Mouse (Mus musculus): ENCODE measurements around the gene Ssc4d.

Gene Ssc4d

DNA sequence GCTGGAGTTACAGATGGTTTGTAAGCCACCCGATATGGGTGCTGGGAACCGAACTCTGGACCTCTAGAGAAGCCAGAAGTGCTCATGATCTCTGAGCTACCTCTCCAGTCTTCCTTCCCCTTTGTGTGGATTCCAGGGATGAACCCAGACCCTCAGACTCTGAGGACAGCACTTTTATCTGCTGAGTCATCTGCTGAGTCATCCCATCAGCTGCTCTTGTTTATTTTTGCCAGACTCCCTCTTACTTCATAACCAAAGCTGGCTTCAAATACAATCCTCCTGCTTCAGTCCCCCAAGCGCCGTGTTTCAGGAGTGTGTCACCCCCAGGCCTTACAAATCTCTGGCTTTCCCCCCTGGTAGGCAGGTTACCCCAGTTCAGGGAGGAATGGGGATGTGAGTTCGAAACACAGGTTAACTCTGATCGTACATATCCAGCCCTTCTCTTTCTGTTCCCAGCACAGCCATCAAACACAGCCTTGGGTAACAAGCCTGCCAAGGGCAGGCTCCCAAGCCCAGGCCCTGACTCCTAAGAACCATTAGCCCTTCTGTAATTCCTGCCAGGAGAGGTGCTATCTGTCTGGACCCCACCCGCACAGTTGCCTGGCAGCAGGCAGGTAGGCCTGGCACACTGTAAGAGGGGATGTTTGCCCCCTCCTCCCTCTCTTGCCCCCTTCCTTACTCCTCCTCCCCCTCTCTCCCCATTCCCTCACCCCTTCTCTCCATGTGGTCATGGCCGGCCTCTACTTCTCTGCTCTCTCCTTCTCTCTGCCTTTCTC is 1.8 kb upstream of the Ssc4d start:
- no peak for DNase-seq (ENCODE audit: low spot score in 2 of 2)

DNA sequence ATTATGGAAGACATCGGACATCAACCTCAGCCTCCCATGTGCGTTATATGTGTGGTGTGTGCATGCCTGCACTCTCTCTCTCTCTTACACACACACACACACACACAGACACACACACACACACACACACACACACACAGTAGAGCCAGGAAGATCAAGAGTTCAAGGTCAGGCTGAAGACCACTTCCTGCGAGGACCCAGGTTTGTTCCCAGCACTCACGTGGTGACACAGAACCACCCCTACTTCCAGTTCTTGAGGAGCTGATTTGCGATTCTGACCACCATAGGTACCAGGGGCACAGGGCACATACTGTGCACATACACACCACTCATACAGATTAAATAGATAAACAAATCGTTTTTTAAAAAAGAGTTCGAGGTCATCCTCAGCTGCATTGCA is 2.5 kb downstream of the Ssc4d start:
- DNase-seq (ENCODE audit: low spot score in 2 of 2) = no peak

DNA sequence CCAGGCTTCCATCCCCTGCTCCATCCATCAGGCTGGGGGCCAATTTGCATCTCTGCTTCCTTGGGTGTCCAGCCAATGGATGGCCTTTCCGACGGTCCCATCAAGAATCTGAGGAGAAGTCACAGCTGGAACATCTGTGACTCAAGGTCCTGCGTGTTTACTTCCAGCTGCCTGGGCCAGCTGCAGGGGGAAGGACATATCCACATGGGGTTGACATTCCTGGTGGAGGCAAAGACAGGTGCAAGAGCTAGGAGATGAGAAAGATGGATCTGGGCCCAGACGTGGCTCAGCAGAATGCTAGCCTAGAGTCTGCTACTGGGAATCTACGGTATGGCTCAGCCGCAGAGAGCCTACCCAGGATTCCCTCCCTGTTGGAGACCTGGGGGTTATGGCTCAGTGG is 4.1 kb downstream of the Ssc4d start:
- DNase-seq (ENCODE audit: low spot score in 2 of 2) = no peak

DNA sequence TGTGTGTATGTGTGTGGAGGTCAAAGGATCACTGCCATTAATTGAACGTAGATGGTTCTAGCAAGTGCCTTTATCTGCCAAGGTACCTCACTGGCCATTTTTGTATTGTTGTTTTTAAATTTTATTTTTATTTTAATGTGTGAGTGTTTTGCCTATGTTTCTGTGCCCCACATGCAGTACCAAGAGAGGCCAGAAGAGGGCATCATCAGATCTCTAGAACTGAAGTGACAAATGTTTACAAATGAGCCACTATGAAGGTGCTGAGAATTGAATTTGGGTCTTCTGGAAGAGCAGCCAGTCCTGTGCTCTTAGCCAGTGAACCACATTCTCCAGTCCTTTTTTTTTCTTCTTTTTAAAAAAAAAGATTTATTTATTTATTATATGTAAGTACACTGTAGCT is 5.5 kb downstream of the Ssc4d start:
- peak; percentile 65 to 76 for DNase-seq (ENCODE audit: low spot score in 2 of 2)

DNA sequence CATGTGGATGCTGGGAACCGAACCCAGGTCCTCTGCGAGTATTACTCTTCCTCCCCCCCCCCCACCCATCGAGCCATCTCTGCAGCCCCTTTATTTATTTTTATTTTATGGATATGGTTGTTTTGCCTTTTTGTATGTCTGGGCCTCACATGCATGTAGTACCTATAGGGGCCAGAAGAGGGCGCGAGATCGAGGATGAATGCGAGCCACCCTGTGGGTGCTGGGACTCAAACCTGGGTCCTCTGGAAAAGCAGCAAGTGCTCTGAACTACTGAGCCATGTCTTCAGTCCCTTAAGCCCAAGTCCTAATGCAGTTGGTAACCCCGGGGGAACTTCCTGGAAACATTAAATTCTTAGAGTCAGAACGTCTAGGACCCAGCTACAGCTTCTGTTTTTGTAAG is 7.5 kb downstream of the Ssc4d start:
- peak; percentile 44 to 51 for DNase-seq (ENCODE audit: low spot score in 2 of 2)

DNA sequence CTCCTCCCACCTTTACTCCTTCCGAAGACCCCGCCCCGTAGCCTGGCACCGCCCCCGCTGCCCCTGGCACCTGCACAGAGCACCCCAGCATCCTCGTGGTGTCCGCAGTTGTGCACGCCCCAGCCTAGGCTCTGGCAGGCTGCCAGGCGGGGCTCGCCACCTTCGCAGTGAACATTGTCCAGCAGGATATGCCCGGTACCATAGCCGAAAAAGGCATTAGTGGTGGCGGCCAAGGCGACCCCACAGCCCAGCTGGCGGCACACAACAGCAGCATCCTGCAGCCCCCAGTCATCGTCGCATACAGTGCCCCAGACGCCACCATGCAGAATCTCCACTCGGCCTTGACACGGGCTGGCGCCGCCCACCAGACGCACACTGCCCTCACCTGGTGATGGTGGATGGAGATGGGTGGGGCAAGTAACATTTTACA is 8.8 kb downstream of the Ssc4d start:
- DNase-seq (ENCODE audit: low spot score in 2 of 2) = no peak

DNA sequence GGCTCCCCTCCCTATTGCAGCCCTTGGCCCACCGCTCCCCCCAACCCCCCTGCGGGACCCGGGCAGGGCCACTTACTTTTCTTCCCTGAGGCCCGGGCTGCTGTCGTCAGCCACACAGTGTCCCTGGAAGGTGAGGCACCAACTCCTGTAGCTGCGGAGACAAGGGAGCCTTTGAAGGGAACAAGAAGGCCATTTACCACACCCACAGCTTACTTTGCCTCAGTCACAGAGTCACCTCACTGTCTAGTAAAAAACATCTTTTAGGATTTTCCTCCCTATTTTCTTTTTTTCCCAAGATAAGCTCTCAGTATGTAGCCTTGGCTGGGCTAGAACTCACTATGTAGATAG is 11.1 kb downstream of the Ssc4d start:
- DNase-seq (ENCODE audit: low spot score in 2 of 2) = no peak

DNA sequence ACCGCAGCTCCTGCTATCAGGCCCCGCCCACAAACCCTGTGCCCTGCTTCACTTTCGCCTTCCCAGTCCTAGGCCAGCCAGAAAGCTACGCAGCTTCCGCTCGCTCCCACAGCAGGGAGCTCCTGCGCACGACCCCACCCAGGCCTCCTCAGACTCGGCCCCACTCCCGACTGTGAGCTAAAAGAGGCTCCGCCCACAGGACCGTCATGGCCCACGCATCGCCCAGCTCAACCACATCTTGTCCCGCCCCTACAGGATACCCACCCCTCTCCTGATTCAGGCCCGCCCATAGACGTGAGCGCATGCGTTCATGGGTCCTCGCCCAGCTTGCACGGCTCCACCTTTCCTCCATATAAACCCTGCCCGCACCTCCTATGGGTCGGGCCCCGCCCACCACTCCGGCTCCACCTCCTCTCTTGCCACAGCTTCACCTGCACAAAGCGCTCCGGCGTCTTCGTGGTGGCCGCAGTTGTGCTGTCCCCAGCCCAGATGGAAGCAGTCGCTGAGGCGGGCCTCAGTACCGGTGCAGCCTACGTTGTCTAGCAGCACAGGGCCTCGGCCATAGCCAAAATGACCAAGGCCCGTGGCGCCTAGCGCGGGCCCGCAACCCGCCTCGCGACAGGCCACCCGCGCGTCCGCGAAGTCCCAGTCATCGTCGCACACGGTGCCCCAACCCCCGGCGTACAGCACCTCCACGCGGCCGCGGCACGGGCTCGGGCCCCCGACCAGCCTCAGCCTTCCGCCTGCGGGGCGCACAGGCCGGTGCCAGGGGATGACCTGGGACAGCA is 11.6 kb downstream of the Ssc4d start:
- DNase-seq (ENCODE audit: low spot score in 2 of 2) = peak; percentile 99

DNA sequence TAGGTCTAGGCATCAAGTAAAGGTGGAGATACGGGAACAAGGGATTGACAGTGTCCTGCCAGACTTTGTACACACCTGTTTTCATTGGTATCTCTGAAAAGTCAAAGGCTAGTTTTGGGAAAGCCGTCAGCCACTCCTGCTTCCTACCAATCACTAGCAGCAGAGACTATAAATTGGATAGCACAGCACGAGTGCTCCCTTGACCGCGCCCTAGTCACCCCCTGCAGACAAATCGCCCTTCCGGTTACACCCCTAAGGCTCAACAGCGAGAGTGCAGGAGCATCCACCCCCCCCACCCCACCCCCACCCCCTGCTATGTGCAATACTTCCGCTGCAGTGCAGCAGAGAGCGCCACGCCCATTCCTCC is 12.2 kb downstream of the Ssc4d start:
- no peak for DNase-seq (ENCODE audit: low spot score in 2 of 2)

DNA sequence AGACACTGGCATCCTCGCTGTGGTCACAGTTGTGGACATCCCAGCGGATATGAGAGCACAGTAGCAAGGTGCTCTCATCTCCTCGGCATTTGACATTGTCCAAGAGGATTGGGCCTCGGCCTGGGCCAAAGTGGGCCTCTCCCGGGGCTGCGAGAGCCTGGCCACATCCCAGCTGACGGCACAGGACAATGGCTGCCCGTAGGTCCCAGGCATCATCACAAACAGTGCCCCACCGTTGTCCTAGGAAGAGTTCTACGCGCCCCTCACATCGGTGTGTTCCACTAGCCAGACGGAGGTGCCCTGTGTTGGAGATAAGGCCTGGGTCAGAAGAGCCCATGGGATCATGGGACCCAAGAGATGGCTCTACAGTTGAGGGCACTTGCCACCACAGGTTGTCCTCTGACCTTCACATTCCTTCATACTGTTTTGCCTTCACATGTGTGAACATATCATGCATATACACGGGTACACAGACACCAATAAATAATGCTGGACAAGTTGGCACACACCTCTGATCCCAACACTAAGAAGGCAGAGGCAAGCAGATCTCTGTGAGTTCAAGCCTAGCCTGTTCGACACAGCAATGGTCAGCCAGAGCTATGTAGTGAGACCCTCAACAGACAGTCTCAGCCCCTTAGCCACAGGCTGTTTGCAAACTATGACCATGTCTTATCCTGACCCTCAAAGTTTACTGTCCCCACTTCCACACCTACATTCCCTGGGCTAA is 13.3 kb downstream of the Ssc4d start:
- DNase-seq (ENCODE audit: low spot score in 2 of 2) = no peak

DNA sequence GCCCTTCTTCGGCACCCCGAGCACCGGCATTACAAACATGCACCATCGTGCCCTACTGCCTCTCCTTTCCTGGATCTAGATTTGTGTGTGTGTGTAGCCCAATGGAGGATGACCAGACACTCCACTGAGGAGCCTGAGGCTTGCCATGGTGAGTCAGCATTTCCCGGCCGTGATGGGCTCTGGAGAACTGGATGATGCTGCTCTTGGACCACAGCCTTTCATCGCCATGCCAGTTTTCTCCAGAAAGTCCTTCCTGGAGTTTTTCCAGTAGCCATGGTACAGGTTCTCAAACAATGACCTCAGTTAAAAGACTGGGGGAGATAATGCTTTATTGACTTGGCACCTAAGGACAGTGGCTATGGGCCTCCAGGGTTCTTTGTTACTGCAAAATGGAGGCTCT is 14.4 kb downstream of the Ssc4d start:
- no peak for DNase-seq (ENCODE audit: low spot score in 2 of 2)

DNA sequence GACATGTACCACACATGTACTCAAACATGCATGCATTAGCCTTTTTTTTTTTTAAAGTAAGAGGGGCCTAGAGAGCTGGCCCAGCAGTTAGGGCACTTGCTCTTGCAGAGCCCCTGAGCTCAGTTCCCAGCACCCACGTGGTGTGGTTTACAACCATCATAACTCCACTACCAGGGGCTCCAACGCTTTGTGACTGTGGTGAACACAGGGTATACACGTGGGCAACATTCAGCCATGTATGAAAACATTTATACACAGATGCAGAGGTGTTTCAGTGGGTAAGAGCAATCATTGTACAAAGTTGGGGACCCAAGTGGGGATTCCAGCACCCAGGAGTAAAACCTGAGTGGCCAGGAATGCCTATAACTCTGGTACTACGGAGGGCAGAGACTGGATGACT is 16.0 kb downstream of the Ssc4d start:
- DNase-seq (ENCODE audit: low spot score in 2 of 2) = no peak

DNA sequence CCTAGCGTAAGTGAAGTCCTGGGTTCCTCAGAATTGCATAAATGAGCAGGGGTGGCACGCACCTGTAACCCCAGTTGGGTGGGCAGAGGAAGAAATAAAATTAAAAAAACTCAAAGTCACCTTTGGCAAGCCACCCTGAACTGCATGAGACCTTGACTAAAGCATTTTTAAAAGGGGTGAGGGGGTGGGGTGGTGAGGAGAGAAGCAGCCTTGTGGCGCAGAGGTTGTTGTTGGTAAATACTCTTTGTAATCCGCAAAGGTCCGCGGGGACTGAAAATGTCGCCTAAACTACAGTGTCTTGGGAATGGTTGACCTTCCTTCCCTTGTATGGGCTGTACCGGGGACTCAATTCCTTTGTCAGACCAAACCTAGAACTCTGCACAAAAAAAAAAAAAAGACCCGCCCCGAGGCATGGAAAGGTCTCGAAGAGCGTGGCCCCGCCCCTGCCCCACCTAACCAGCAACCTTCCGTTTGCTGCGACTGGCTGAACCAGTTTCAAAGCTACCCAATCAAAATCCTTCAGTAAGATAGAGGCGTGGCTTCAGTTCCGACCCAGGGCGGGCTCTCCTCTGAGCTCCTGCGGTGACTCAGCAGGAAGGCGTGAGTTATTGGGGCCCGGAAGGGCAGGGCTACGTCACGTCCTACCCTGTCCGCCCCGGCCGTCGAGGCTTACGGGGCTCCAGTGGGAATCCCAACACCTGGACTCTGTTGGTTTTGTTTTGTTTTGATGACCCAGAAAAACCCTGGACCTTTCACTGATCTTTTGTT is 16.9 kb downstream of the Ssc4d start:
- DNase-seq (ENCODE audit: low spot score in 2 of 2) = peak; percentile 92 to 94

DNA sequence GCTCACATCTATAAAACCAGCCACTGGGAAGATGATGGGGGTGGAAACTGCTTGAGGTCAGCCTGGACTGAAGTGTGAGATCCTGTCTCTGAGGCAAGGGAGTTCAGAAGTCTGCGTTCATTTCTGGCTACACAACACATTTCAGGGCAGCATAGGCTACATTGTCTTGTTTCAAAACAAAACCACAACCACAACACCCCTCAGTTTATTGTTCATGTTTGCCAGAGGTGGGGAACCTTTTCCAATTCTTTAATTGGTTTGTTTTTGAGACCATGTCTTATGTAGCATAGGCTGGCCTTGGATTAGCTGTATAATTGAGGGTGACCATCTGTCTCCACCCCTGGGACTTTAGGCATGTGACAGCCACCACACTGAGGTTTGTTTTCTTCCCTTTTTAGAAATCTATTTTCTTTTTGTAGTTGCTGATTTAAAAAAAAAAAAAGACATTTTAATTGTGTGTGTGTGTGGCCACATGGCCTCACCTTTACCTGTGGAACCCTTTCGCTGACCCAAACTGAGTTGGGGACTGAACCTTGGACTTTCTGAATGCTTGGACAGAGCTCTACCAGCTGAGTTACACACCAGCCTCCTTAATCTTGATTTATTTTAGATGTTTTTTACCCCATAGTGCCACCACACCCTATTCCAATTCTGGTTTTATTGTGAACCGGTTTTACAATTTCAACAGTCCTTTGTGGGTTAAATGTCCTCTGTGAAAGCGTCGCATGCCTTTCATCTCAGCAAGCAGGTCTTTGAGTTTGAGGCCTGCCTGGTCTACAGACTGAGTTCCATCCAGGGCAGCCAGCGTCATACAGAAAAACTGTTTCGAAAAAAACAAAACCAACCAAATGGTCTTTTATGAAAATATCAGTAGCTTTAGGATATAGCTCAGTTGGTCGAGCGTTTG is 17.8 kb downstream of the Ssc4d start:
- peak; percentile 34 to 51 for DNase-seq (ENCODE audit: low spot score in 2 of 2)

DNA sequence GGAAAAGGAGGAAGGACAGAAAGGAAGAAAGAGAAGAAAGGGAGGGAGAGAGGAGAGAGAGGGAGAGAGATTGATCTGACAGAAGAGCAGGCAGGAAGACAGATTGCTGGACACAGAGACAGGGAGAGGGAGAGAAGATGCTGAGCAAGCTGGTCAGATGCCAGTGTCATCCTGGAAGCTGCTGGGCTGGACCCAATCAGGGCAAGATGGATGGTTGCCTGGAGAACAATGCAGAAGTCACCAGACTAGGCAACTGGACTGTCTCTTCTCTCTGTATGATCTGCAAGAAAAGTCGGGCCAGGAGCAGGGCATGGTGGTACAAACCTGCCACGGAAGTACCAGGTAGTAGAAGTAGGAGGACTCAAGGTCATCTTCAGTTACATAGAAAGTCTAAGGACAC is 21.5 kb downstream of the Ssc4d start:
- no peak for DNase-seq (ENCODE audit: low spot score in 2 of 2)

DNA sequence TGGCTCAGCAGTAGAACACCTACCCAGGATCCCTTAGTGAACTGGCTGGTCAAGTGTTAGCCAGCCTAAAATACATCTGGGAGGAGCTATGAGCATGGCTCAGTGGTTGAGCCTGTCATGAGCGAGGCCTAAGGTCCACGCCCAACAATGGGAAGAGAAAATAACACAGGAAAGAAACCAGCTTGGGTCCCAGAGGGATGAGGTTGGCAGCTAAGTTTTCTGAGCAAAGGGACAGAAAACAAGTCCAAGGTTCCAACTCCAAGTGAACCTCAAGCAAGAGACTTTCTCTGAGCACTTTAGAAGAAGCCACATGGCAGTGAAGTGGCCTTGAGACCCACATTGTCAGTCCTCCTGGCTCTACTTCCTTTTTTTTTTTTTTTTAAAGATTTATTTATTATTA is 22.7 kb downstream of the Ssc4d start:
- no peak for DNase-seq (ENCODE audit: low spot score in 2 of 2)

DNA sequence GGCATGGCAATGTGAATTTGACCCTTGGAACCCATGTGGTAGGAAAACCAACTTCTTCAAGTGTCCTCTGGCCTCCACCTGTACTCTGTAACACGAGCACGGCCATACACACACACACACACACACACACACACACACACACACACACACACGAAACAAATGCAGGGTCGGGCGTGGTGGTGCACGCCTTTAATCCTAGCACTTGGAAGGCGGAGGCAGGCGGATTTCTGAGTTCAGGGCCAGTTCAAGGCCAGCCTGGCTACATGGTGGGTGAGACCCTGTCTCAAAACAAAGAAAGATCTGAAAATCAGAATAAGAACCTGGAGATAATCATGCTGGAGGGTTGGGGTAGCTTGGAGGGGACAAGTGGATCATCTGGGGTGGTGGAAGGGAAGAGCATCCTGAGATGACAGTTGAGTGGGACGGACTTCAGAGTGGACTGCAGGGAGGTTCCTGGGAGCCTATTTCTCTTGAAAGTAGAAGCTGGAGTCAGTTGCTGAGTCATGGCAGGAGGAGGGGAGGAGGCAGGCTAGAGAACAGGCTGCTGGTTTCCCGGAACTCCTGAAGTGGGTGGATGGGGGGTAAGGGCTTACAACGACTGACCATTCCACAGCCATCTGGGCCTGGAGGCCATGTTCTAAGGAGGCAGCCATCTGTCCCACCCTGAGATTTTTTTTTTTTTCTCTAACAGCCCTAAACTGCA is 23.5 kb downstream of the Ssc4d start:
- DNase-seq (ENCODE audit: low spot score in 2 of 2) = no peak

DNA sequence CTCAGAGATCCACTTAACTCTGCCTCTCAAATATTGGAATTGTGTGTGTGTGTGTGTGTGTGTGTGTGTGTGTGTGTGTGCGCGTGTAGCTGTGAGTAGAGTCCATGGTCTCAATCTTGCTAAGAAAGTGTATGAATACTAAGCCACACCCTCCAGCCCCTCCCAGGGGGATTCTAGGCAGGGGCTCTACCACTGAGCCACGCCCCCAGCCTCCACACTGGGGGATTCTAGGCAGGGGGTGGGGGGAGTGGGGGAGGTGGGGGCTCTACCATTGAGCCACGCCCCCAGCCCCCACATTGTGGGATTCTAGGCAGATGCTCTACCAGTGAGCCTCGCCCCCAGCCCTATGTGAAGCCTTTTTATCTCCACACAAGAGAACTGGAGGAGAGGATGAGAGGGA is 27.7 kb downstream of the Ssc4d start:
- DNase-seq (ENCODE audit: low spot score in 2 of 2) = no peak

DNA sequence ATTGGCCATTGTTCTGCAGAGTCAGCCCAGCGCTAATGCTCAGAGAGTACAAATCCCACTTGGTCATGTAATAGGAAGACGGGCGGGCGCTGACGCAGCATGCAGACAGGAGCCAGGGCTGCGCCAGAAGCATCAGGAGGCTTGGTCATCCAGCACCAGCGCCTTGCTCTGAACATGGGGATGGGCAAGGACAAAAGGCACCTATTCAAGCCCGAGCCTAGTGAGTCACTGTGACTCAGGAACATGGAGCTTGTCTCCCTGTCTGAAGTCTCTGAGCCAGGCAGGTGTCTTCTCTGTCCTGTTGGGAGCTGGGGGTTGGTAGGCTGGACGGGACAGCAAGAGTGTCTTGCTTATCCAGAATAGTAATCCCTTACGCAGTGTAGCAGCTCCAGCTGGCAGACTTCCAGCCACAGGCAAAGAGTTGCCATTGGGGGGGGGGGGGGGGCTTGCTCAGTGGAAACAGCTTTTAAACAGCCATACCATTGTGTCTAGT is 28.4 kb downstream of the Ssc4d start:
- DNase-seq (ENCODE audit: low spot score in 2 of 2) = no peak

DNA sequence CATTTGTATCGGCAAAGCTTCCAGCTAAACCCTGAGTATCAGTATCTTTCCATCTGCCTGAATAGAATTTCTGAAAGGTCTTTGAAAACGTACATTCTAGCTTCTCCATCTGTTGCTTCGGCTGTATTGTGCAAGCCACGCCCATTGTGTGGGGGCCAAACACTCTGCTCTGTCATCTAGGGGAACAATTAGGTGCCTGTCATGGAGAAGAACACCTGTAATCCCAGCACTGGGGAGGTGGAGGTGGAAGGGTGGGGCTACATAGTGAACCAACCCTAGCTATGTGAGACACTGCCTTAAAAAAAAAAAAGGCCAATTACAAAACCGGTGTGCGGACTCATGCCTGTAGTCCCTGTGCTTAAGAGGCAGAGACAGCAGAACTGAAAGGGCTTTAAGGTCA is 31.6 kb downstream of the Ssc4d start:
- DNase-seq (ENCODE audit: low spot score in 2 of 2) = no peak
